Mouse (Mus musculus) kidney, embryonic 15.5 days (tissue): ENCODE data around the gene Rnf43. TPM values are rescaled to one million over a fixed set of nuclear protein-coding genes. Genes with fewer than 3 reads are reported as not detected.

ENCODE experiments used
- ATAC-seq: fragments of 200-750 bp; cut with Nextera tagmentation; replicated peaks from 2 replicates; pipeline ENCODE4 v1.8.0; 2017; ENCODE audit warnings: moderate TSS enrichment; ENCODE audit not compliant: low FRiP score
- H3K27ac ChIP-seq: fragments of 300-500 bp; sonication (generic); 2 replicates; pipeline ENCODE4 v1.5.1; 2015; ENCODE audit warnings: mild to moderate bottlenecking, inconsistent platforms
- H3K27me3 ChIP-seq: fragments of 300-500 bp; sonication (generic); 2 replicates; pipeline ENCODE4 v1.6.1; 2015; ENCODE audit warnings: inconsistent platforms
- H3K36me3 ChIP-seq: fragments of 300-500 bp; sonication (generic); 2 replicates; pipeline ENCODE4 v1.6.1; 2015; ENCODE audit warnings: inconsistent platforms
- H3K4me1 ChIP-seq: fragments of 300-500 bp; sonication (generic); 2 replicates; pipeline ENCODE4 v1.6.1; 2015; ENCODE audit warnings: inconsistent platforms
- H3K4me2 ChIP-seq: fragments of 300-500 bp; sonication (generic); 2 replicates; pipeline ENCODE4 v1.6.1; 2015; ENCODE audit warnings: moderate library complexity, mild to moderate bottlenecking, inconsistent platforms
- H3K4me3 ChIP-seq: fragments of 300-500 bp; sonication (generic); replicated peaks from 2 replicates; pipeline ENCODE4 v1.5.1; 2015; ENCODE audit warnings: mild to moderate bottlenecking, inconsistent platforms
- H3K9ac ChIP-seq: fragments of 300-500 bp; sonication (generic); 2 replicates; pipeline ENCODE4 v1.6.1; 2015; ENCODE audit warnings: mild to moderate bottlenecking, inconsistent platforms
- H3K9me3 ChIP-seq: fragments of 300-500 bp; sonication (generic); replicated peaks from 2 replicates; pipeline ENCODE4 v1.6.1; 2016; ENCODE audit warnings: inconsistent platforms
- WGBS: fragments of 180-500 bp; shearing (Covaris S2); methylation state at CpG from one replicate; pipeline ENCODE4 v1.1.7; 2015; ENCODE audit warnings: mixed read lengths; 5-methylcytosine and 5-hydroxymethylcytosine counted together
- polyA plus RNA-seq: library from polyadenylated mRNA; unstranded; fragments of >200 nt; fragmentation: Nextera tagmentation; extraction: Ambion mirVana; gene quantifications from 2 replicates; pipeline ENCODE4 v1.2.1, GENCODE M21; 2015

The Rnf43 gene
- polyA plus RNA-seq, 1 experiment from 2014 or later = 6.8 TPM

DNA sequence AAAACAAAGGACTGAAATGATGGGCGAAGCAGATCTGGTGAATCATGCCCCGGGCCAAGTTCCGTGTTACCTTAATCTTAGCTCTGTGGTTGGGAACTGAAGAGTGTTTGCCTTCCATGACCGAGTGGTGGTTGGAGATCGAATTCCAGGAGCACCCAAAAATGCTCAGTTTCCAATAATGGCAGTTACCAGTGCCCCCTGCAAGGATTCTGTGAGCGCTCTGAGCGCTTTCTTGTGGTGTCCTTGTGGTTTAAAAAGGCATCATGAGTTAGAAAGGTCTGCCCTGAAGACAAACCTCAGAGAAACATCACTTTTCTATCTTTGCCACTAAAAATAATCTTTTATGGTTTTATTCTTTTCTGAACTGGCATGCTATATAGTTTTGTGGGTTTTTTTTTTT, 16.5 kb downstream of the Rnf43 start:
- ATAC-seq = no peak
- 88% methylated on average over 7 of the region's 7 CpGs for WGBS
- H3K9me3 ChIP-seq = no peaks in the 10 kb centered on the region
- H3K9ac ChIP-seq = no peak overlapping the region
- H3K4me1 ChIP-seq = peaks cover 7% of the 10 kb centered on the region; the same call in 1 of the 2 replicates
- H3K36me3 ChIP-seq = no peaks in the 10 kb centered on the region
- no peak overlapping the region for H3K4me3 ChIP-seq
- H3K27ac ChIP-seq = no peak overlapping the region
- no peak overlapping the region for H3K4me2 ChIP-seq
- H3K27me3 ChIP-seq = 0 out of 2 replicates have a peak, but pooled peaks cover 10% of the 10 kb centered on the region

DNA sequence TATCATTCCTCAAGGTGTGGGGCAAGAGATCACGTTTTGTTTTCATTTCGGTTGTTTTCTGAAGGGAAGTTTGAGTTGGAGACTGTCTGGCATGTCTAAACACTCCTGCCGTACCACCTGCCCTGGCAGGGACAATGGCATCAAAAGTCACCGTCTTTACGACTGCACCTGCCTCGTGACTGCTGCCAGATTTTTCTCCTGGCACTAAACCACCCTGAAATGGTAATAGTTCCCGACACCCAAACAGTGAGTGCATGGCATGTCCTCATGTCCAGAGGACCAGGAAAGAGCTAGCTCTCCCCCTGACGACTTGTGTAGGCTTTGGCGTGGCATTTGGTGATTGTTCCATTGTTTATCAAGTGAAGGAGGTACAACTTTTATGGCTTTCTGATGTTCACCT, 18.3 kb downstream of the Rnf43 start:
- no peaks in the 10 kb centered on the region for H3K36me3 ChIP-seq
- no peak for ATAC-seq
- 0 out of 2 replicates have a peak, but pooled peaks cover 10% of the 10 kb centered on the region for H3K27me3 ChIP-seq
- WGBS = 81% methylated on average over 9 of the region's 9 CpGs
- H3K9ac ChIP-seq = no peak overlapping the region
- peaks cover 9% of the 10 kb centered on the region; the same call in 1 of the 2 replicates for H3K4me1 ChIP-seq
- no peak overlapping the region for H3K4me3 ChIP-seq
- no peak overlapping the region for H3K4me2 ChIP-seq
- H3K9me3 ChIP-seq = no peaks in the 10 kb centered on the region
- no peak overlapping the region for H3K27ac ChIP-seq

GRCm38 (mm10) chr11:87682096-87682495, 19.6 kb downstream of the Rnf43 start:
- Histone ChIP-seq H3K4me3 (no peak overlapping the region), H3K4me1 (peaks cover 17% of the 10 kb centered on the region; the same call in 1 of the 2 replicates), H3K9ac (no peak overlapping the region), H3K4me2 (no peak overlapping the region), H3K27ac (no peak overlapping the region), H3K36me3 (no peaks in the 10 kb centered on the region), H3K27me3 (0 out of 2 replicates have a peak, but pooled peaks cover 10% of the 10 kb centered on the region), H3K9me3 (no peaks in the 10 kb centered on the region)
- no peak for ATAC-seq
- 49% methylated on average over 12 of the region's 12 CpGs for WGBS

DNA sequence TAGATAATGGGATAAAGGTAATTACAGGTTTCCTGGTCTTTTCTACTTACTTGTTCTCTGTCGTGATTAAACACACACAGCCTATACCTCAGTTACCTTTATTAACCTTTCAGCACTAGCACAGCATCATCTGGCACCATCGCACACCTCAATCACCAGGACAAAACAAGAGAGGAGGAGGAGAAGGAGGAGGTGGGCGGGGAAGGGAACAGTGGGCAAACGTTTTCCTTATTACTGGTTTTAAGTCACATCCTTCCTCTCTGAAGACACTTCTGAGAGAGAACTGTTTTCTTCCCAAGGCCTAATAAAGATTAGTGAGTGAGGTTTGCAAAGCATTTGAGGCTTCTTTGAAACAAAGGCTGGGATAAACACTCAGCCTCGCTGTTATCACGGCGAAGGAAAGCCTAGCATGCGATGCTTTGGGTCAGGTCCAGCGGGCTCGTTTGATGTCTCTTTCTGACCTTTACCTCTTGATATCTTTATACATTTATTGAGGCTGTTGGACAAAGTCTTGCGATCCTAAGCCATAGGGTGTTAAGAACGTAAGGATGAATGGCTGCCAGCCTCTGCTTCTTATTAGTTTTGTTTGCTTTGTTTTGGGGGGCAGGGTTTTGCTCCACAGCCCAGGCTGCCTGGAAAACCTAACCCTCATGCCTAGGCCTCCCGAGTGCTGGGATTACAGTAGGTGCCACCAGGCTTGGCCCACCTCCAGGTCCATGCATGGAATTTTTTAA, 20.5 kb downstream of the Rnf43 start:
- H3K9ac ChIP-seq = no peak overlapping the region
- H3K9me3 ChIP-seq = no peaks in the 10 kb centered on the region
- no peak overlapping the region for H3K27ac ChIP-seq
- 21% methylated on average over 13 of the region's 13 CpGs for WGBS
- no peak overlapping the region for H3K4me3 ChIP-seq
- ATAC-seq = no peak
- H3K4me1 ChIP-seq = peaks cover 23% of the 10 kb centered on the region
- no peak overlapping the region for H3K4me2 ChIP-seq
- H3K27me3 ChIP-seq = 0 out of 2 replicates have a peak, but pooled peaks cover 14% of the 10 kb centered on the region
- no peaks in the 10 kb centered on the region for H3K36me3 ChIP-seq

GRCm38 (mm10) chr11:87686407-87686806, 23.9 kb downstream of the Rnf43 start:
- no peak for ATAC-seq
- Histone ChIP-seq H3K4me3 (no peak overlapping the region), H3K27ac (0 out of 2 replicates have a peak overlapping the region, but pooled peaks have one; percentile 8), H3K27me3 (0 out of 2 replicates have a peak, but pooled peaks cover 11% of the 10 kb centered on the region), H3K36me3 (no peaks in the 10 kb centered on the region), H3K9me3 (no peaks in the 10 kb centered on the region), H3K9ac (no peak overlapping the region), H3K4me1 (peaks cover 54% of the 10 kb centered on the region), H3K4me2 (no peak overlapping the region)
- 59% methylated on average over 7 of the region's 7 CpGs for WGBS

GRCm38 (mm10) chr11:87687246-87688225, 25.0 kb downstream of the Rnf43 start:
- Histone ChIP-seq H3K27me3 (0 out of 2 replicates have a peak, but pooled peaks cover 5% of the 10 kb centered on the region), H3K4me2 (no peak overlapping the region), H3K9ac (no peak overlapping the region), H3K4me3 (no peak overlapping the region), H3K27ac (peak overlapping the region; percentile 84), H3K9me3 (no peaks in the 10 kb centered on the region), H3K36me3 (no peaks in the 10 kb centered on the region), H3K4me1 (peaks cover 65% of the 10 kb centered on the region)
- no peak for ATAC-seq
- 60% methylated on average over 15 of the region's 15 CpGs for whole genome bisulfite sequencing

DNA sequence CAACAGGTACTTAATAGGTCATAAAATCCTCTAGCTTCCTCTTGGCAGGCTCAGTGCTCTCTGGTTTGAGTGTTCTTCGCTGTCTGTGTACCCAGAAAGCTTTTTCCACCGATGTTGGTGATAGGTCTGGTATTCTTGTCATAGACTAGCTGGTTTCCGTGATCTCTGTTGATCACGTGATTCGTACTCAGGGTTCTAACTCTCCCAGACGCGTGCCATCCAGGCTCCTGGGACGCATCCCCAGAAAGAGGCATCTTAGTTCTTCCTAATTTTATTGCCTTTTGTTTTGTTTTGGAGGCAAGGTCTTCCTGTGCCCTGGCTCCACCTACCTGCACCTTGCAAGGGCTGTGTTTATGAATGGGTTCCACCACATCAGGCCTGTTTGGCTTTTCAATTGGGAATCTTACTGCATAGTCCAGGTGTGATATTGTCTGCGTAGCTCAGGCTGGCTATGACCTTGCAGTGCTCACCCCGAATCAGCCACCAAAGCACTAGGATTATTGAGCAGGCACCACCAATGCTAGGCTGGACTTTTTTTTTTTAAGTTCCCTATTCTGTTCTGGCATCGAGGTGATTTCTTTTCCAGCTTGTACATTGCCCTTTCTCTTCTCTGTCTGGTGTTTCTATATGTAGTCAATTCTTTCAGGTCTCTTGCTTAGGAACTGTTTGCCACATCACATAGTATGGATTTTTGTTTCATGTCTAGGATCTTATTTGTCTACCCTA, 26.1 kb downstream of the Rnf43 start:
- Histone ChIP-seq H3K4me3 (no peak overlapping the region), H3K4me1 (peaks cover 59% of the 10 kb centered on the region), H3K27me3 (0 out of 2 replicates have a peak, but pooled peaks cover 4% of the 10 kb centered on the region), H3K4me2 (no peak overlapping the region), H3K9ac (no peak overlapping the region), H3K27ac (peak overlapping the region; percentile 84), H3K36me3 (no peaks in the 10 kb centered on the region), H3K9me3 (no peaks in the 10 kb centered on the region)
- ATAC-seq = no peak
- 65% methylated on average over 11 of the region's 11 CpGs for WGBS

DNA sequence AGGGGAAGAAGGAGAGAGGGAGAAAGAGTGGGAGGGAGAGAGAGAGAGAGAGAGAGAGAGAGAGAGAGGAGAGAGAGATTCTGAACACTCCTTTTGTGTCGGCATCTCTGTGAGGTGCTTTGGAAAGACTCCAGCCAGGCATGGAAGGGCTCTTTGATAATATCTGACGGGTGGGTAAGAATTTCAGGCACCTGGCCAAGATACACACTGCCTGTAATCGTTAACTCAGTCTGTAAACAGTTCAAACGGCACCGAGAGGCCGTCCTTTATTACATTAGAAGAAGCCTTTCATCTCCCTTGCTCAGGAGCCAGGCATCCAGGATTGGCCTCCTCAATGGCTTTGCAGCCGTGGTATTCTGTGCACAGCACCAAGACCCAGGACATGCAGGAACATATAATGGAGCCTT, 26.9 kb downstream of the Rnf43 start:
- Histone ChIP-seq H3K4me1 (peaks cover 59% of the 10 kb centered on the region), H3K9ac (no peak overlapping the region), H3K27ac (peak overlapping the region; percentile 84), H3K9me3 (no peaks in the 10 kb centered on the region), H3K4me2 (peak overlapping the region; percentile 30), H3K27me3 (0 out of 2 replicates have a peak, but pooled peaks cover 4% of the 10 kb centered on the region), H3K36me3 (no peaks in the 10 kb centered on the region), H3K4me3 (no peak overlapping the region)
- ATAC-seq = peak; percentile 87
- WGBS = 0% methylated on average over 7 of the region's 7 CpGs

- peak overlapping the region; percentile 30 for H3K4me2 ChIP-seq
- no peak overlapping the region for H3K9ac ChIP-seq
- H3K4me1 ChIP-seq = peaks cover 59% of the 10 kb centered on the region
- WGBS = 45% methylated on average over 16 of the region's 16 CpGs
- no peaks in the 10 kb centered on the region for H3K36me3 ChIP-seq
- peak; percentile 24; the same call in 1 of the 2 replicates for ATAC-seq
- no peaks in the 10 kb centered on the region for H3K9me3 ChIP-seq
- no peak overlapping the region for H3K4me3 ChIP-seq
- peak overlapping the region; percentile 84 for H3K27ac ChIP-seq
- 0 out of 2 replicates have a peak, but pooled peaks cover 4% of the 10 kb centered on the region for H3K27me3 ChIP-seq
Observed at GRCm38 (mm10) chr11:87690054-87690740, 27.7 kb downstream of the Rnf43 start.

DNA sequence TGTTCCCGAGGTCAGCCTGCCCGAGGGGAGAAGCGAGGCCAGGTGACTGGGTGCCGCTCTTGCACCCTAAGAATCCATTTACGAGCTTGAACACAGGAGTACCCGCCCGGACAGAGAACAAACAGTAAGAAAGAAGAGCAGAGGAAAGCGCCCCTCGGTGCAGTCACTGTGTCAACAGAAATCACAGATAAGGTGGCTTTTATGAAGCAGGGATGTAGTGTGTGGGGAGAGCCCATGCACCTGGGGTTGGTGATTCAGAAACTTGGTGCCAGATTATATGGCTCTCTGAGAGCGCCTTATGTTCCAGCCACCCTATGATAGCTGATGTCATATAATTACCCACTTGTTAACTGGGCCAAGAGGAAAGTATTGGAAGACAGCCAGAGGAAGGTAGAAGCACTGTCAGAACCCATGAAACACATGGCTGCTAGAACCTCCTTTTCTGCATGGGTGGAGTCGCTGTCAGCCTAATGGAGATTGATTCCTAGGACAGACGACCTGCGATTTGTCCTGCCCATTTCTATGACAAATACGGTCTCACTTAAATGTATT, 34.7 kb downstream of the Rnf43 start:
- no peak overlapping the region for H3K9ac ChIP-seq
- 57% methylated on average over 14 of the region's 14 CpGs for WGBS
- H3K27me3 ChIP-seq = no peaks in the 10 kb centered on the region
- H3K9me3 ChIP-seq = no peaks in the 10 kb centered on the region
- no peak overlapping the region for H3K4me2 ChIP-seq
- H3K4me3 ChIP-seq = no peak overlapping the region
- no peak overlapping the region for H3K27ac ChIP-seq
- H3K4me1 ChIP-seq = peaks cover 8% of the 10 kb centered on the region; the same call in 1 of the 2 replicates
- no peak for ATAC-seq
- no peaks in the 10 kb centered on the region for H3K36me3 ChIP-seq

GRCm38 (mm10) chr11:87698126-87698525, 35.6 kb downstream of the Rnf43 start:
- H3K9me3 ChIP-seq = no peaks in the 10 kb centered on the region
- H3K4me1 ChIP-seq = peaks cover 2% of the 10 kb centered on the region; the same call in 1 of the 2 replicates
- WGBS = 90% methylated on average over 4 of the region's 4 CpGs
- no peak for ATAC-seq
- no peak overlapping the region for H3K4me3 ChIP-seq
- no peaks in the 10 kb centered on the region for H3K36me3 ChIP-seq
- no peak overlapping the region for H3K4me2 ChIP-seq
- no peak overlapping the region for H3K27ac ChIP-seq
- H3K27me3 ChIP-seq = no peaks in the 10 kb centered on the region
- H3K9ac ChIP-seq = no peak overlapping the region
